Mouse (Mus musculus): ENCODE data around the gene Olfr142. TPM values are rescaled to one million over a fixed set of nuclear protein-coding genes. Genes with fewer than 3 reads are reported as not detected.
"Not testable (repeated sequence)": the region's sequence is repeated elsewhere in the genome, so short reads cannot be mapped to it uniquely, and the experiment has no call there.

Olfr142 gene
- polyA plus RNA-seq (2016; fragmentation: Nextera tagmentation; extraction: Ambion mirVana), result not detected in 2 replicates

GRCm38 (mm10) chr2:90257492-90257891, at the start of gene Olfr142:
Gene Olfr142 (minus strand): TSS chr2:90257592.
- Histone ChIP-seq H3K27ac (no peak within 1 kb of the TSS), H3K9me3 (no peaks in the 10 kb centered on the region), H3K36me3 (no peaks in the 10 kb centered on the region), H3K9ac (replicated peaks) (no peak within 1 kb of the TSS), H3K27me3 (no peaks in the 10 kb centered on the region), H3K4me3 (replicated peaks) (no peak within 1 kb of the TSS), H3K4me1 (replicated peaks) (no peaks in the 10 kb centered on the region), H3K4me2 (no peak within 1 kb of the TSS)
- WGBS, result 89% methylated on average over 4 of the region's 4 CpGs
- ATAC-seq (ENCODE audit: insufficient number of reproducible peaks, insufficient read depth, low FRiP score, low TSS enrichment, low read depth), result no peak

- H3K4me1 ChIP-seq (replicated peaks), result no peaks in the 10 kb centered on the region
- no peak within 1 kb of the TSS for H3K4me3 ChIP-seq (replicated peaks)
- H3K36me3 ChIP-seq, result no peaks in the 10 kb centered on the region
- H3K27me3 ChIP-seq, result no peaks in the 10 kb centered on the region
- no peak within 1 kb of the TSS for H3K27ac ChIP-seq
- no peak within 1 kb of the TSS for H3K4me2 ChIP-seq
- no peaks in the 10 kb centered on the region for H3K9me3 ChIP-seq
- 84% methylated on average over 6 of the region's 6 CpGs for WGBS
- H3K9ac ChIP-seq (replicated peaks), result no peak within 1 kb of the TSS
- ATAC-seq (ENCODE audit: insufficient number of reproducible peaks, insufficient read depth, low FRiP score, low TSS enrichment, low read depth), result no peak
These were observed 35.3 kb upstream of the Olfr142 start, which contains the start of gene Olfr1272 for GRCm38 (mm10) chr2:90292741-90293140. Gene Olfr1272 (minus strand): TSS chr2:90292841.

- Histone ChIP-seq H3K4me3 (replicated peaks) (no peak within 1 kb of the TSS), H3K27ac (no peak within 1 kb of the TSS), H3K36me3 (no peaks in the 10 kb centered on the region), H3K4me1 (replicated peaks) (no peaks in the 10 kb centered on the region), H3K9me3 (no peaks in the 10 kb centered on the region), H3K4me2 (no peak within 1 kb of the TSS), H3K9ac (replicated peaks) (no peak within 1 kb of the TSS), H3K27me3 (no peaks in the 10 kb centered on the region)
- 90% methylated on average over 2 of the region's 2 CpGs for WGBS
- no peak for ATAC-seq (ENCODE audit: insufficient number of reproducible peaks, insufficient read depth, low FRiP score, low TSS enrichment, low read depth)
These were observed 13.5 kb upstream of the Olfr142 start, which contains the start of gene Olfr1271 for GRCm38 (mm10) chr2:90270932-90271331. Gene Olfr1271 (minus strand): TSS chr2:90271032.

GRCm38 (mm10) chr2:90224393-90224792, 33.0 kb downstream of the Olfr142 start, which contains the start of gene Olfr1506:
Gene Olfr1506 (minus strand): TSS chr2:90224493.
- WGBS, result no CpG with 5 or more reads among the region's 6 CpGs
- H3K27ac ChIP-seq; ATAC-seq (ENCODE audit: insufficient number of reproducible peaks, insufficient read depth, low FRiP score, low TSS enrichment, low read depth); H3K27me3 ChIP-seq; H3K9me3 ChIP-seq; H3K4me3 ChIP-seq (replicated peaks); H3K9ac ChIP-seq (replicated peaks); H3K36me3 ChIP-seq; H3K4me1 ChIP-seq (replicated peaks); H3K4me2 ChIP-seq: not testable (repeated sequence)

Other genes starting within 250 kb of the Olfr142 start
- not detected in 2 replicates for gene Olfr1263, start 245.5 kb downstream of the Olfr142 start, polyA plus RNA-seq (2016; fragmentation: Nextera tagmentation; extraction: Ambion mirVana)
- gene Olfr1264, start 232.0 kb downstream of the Olfr142 start, polyA plus RNA-seq (2016; fragmentation: Nextera tagmentation; extraction: Ambion mirVana), result not detected in 2 replicates
- not detected in 2 replicates for gene Olfr1265, start 222.3 kb downstream of the Olfr142 start, polyA plus RNA-seq (2016; fragmentation: Nextera tagmentation; extraction: Ambion mirVana)
- gene Olfr140, start 194.0 kb downstream of the Olfr142 start, polyA plus RNA-seq (2016; fragmentation: Nextera tagmentation; extraction: Ambion mirVana), result not detected in 2 replicates
- not detected in 2 replicates for gene Olfr1269, start 136.2 kb downstream of the Olfr142 start, polyA plus RNA-seq (2016; fragmentation: Nextera tagmentation; extraction: Ambion mirVana)
- not detected in 2 replicates for gene Olfr32, start 115.3 kb downstream of the Olfr142 start, polyA plus RNA-seq (2016; fragmentation: Nextera tagmentation; extraction: Ambion mirVana)
- not detected in 2 replicates for gene Olfr1270, start 104.5 kb downstream of the Olfr142 start, polyA plus RNA-seq (2016; fragmentation: Nextera tagmentation; extraction: Ambion mirVana)
- gene Olfr1506, start 33.1 kb downstream of the Olfr142 start, polyA plus RNA-seq (2016; fragmentation: Nextera tagmentation; extraction: Ambion mirVana), result not detected in 2 replicates
- not detected in 2 replicates for gene Olfr1271, start 13.4 kb upstream of the Olfr142 start, polyA plus RNA-seq (2016; fragmentation: Nextera tagmentation; extraction: Ambion mirVana)
- not detected in 2 replicates for gene Olfr1272, start 35.2 kb upstream of the Olfr142 start, polyA plus RNA-seq (2016; fragmentation: Nextera tagmentation; extraction: Ambion mirVana)
- not detected in 2 replicates for gene Gm13769, start 64.6 kb upstream of the Olfr142 start, polyA plus RNA-seq (2016; fragmentation: Nextera tagmentation; extraction: Ambion mirVana)
- not detected in 2 replicates for gene Olfr1274-ps, start 141.1 kb upstream of the Olfr142 start, polyA plus RNA-seq (2016; fragmentation: Nextera tagmentation; extraction: Ambion mirVana)

Measured in limb, embryonic 12.5 days (tissue).